Mouse (Mus musculus): Measurements from ENCODE around the gene Ranbp6.

Gene Ranbp6

GRCm38 (mm10) chr19:29820966-29821365 is 8.2 kb upstream of the Ranbp6 start:
- in situ Hi-C loops (cut with MboI, MseI), result loop anchor here (10.0 kb wide), 1 partner anchor 134 kb away; no protein-coding TSS in a partner anchor

DNA sequence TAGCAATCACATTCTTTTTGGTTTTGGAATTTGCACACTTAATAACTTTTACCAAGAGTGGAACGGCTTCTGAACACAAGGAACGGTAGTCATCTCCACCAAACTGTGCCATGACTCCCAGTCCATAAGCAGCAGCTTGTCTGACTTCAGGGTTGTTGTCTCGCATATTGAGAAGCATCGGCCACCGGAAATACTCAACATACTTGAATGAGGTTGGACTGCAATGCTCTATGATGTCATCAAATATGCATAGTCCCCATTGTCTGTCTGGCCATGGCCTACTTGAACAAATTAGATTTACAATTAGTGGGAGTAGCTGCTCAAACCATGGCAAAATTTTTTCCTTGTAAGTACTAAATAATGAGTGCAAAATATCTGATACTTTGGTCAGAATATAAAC is 2.8 kb downstream of the Ranbp6 start:
- in situ Hi-C loops (cut with MboI, MseI), result loop anchor here (10.0 kb wide), 1 partner anchor 155 kb away; no protein-coding TSS in a partner anchor

DNA sequence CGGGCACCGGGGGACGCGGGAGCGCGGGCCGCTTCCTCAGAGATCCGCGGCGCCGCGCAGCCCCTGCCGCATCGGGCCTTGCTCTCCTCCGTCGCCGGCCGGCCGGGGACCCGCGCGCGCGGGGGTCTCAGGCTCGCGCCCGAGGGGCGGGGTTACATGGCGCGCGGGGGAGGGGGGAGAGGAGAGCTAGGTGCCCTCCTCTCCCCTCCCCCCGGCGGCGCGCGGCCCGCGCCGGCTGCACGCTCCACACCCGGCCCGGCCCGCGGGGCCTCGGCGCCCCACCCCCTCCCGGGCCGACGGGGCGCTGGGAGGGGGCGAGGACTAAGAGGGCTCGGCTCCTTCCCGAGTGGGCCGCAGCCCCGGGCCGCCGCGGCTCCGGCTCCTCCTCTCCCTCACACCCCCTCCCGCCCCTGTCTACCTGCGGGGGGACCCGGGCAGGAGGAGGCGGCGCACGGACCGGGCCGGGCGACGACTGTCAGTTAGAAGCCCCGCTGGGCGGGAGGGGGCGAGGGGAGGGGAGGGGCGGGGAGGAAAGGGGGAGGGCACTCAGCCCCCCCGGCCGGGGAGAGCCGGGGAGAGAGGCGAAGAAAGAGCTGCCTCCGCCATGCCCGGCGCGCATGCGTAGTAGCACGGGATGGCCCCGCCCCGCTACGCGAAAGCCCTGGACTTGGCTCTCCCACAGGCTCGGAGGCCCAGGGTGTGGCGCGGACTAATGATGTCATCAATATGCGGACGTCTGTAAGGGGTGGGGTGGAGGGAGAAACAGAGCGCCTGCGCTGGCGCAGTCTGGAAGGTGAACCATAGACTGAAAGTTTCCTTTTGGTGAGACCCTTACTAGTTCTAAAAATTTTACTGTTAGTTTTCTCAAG is 6.6 kb downstream of the Ranbp6 start, which contains the start of gene 9930021J03Rik:
9930021J03Rik (minus strand) TSS at position 73 of the 869 bp plus-strand sequence.
- in situ Hi-C loops (cut with MboI, MseI), result no loop called here

DNA sequence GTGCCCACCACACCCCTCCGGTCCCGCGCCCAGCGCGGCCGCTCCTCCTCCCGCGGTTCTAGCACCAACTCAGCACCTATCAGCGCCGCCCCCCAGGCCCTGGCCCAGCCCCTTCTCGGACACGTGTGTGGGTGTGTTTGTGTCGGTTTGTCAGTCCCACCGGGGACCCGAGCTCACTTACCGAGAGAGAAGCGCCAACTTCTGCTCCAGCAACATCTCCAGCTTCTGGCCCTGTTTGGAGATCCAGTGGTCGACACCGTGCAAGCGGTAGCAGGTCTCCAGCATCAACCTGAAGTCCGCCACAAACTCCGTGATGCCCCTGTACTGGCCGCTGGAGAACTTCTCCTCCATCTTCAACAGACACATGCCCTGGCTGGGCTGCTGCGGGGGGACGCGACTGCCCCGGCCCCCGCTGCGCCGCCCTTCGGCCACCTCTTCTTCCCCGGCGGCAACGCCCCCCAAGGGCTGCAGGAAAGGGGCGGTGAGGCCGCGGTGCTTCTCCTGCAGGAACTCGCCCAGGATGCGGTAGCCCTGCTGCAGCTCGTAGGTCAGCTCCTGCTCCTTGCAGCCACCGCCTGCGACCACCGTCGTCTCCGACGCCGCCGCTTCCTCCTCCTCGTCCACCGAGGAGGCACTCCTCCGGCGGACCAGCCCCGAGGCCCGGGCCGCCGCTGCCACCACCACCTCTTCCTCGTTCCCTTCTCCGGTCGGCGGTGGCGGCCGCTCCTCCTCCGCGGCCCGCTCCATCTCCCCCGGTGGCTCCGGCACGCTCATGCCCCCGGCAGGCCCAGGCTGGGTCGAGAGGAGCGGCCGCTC is 7.5 kb downstream of the Ranbp6 start:
- in situ Hi-C loops (cut with MboI, MseI), result no loop called here

GRCm38 (mm10) chr19:29803946-29804345 is 8.8 kb downstream of the Ranbp6 start:
- in situ Hi-C loops (cut with MboI, MseI), result no loop called here

- in situ Hi-C loops (cut with MboI, MseI), result no loop called here
These were observed 15.4 kb downstream of the Ranbp6 start for GRCm38 (mm10) chr19:29797371-29797770.

- in situ Hi-C loops (cut with MboI, MseI), result no loop called here
These were observed 24.8 kb downstream of the Ranbp6 start for GRCm38 (mm10) chr19:29787997-29788396.

DNA sequence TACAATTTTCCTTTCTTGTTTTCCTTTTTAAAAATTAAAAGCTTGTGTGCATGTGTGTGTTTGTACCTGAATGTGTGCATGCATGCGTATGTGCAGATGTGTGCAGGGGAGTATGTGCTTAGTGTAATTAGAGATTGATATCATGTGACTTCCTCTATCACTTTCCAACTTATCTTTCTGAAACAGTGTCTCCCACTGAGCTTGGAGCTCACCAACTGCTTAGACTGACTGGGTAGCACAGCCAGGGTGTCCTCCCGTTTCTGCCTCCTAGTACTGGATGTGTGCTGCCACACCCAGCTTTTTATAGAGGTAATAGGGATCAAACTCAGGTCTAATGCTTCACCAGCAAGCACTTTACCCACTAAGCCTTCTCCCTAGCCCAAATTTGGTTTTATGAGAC is 29.9 kb downstream of the Ranbp6 start:
- in situ Hi-C loops (cut with MboI, MseI), result no loop called here
